Comparison of ENCODE assay signal across 18 mouse cellular contexts in the genomic region with DNA sequence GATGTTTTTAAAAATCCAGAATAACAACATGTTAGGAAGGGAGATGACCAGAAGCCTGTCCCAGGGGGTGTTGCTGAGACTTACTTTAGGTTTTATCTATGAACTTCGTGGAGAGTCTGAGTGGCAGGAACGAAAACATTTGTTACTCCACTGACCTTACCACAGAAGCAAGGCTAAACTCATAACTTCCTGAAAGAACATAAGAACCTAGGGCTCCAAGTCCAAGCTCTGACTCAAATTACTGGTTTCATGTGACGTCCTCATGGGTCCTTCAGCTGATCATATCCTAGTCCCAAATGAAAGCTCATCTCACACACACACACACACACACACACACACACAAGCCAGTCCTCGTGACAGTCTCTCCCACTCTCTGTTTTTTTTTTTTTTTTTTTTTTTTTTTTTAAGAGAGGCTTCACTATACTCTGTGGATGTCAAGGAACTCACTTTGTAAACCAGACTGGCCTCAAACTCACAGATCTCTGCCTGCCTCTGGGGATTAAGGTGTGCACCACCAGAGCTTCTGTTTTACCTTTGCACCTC. TPM values are rescaled to one million over a fixed set of nuclear protein-coding genes. Genes with fewer than 3 reads are reported as not detected.
DNase-seq lines count a peak whose midpoint lies in the region; TF ChIP-seq lines count a peak whose summit lies in the region.
"Had no signal": no experiment of that assay in that cellular context is flagged by ENCODE, and none has a peak within 500 bp of the region (broad histone marks: within the 10 kb centered on the region; RNA-seq: fewer than 3 reads in every experiment).

No protein-coding gene starts in this region.

- in situ Hi-C loops in CH12.LX (cut with MboI; ENCODE audit: low pct_ligation_motif_present, low pct_unique_long_range_greater_than_20kb, low sequenced_read_pairs): no loop called here

- no peak for TF ChIP-seq EP300 in CH12.LX (IDR thresholded peaks at IDR 0.05; ENCODE audit: low read length)

- TF ChIP-seq POLR2A in CH12.LX (IDR thresholded peaks at IDR 0.05; ENCODE audit: low read depth, low read length): no peak

- WGBS in macrophage (ENCODE audit: missing documents): 0% methylated on average over 3 of the region's 4 CpGs

- peaks cover 6% of the 10 kb centered on the region for H3K9me3 ChIP-seq in CH12.LX (replicated peaks; ENCODE audit: low read length)
- H3K9me3 ChIP-seq: forebrain, embryonic 15.5 days; hindbrain, embryonic 10.5 days; kidney, embryonic 15.5 days had no signal

- no peaks in the 10 kb centered on the region for H3K27me3 ChIP-seq in CH12.LX (replicated peaks)
- H3K27me3 ChIP-seq: forebrain, embryonic 15.5 days had no signal

- H3K4me3 ChIP-seq in CH12.LX (replicated peaks in 1 of 3; ENCODE audit: low read depth in 2 of 3, low read length in 2 of 3, poor library complexity in 1 of 3) (no peak overlapping the region), macrophage (ENCODE audit: inconsistent target) (no peak overlapping the region; the same call in 1 of the 2 replicates)
- H3K4me3 ChIP-seq: erythroblast, embryonic 14.5 days; forebrain, embryonic 15.5 days; hindbrain, embryonic 10.5 days; kidney, embryonic 15.5 days had no signal

- TF ChIP-seq CTCF in CH12.LX (conservative IDR thresholded peaks at IDR 0.05 in 1 of 2, IDR thresholded peaks at IDR 0.05 in 1 of 2; ENCODE audit: low read depth in 2 of 2, low read length in 2 of 2): no peak

- TF ChIP-seq RAD21 in CH12.LX (IDR thresholded peaks at IDR 0.05; ENCODE audit: low read depth, low read length): no peak

- no peak overlapping the region for H3K9ac ChIP-seq in CH12.LX (ENCODE audit: insufficient read depth, low read depth)
- H3K9ac ChIP-seq: forebrain, embryonic 15.5 days; kidney, embryonic 15.5 days; liver, embryonic 14.5 days had no signal

- DNase-seq in kidney, adult 9 months: peak; percentile 23
- no peak for DNase-seq in kidney, adult 11 months
- DNase-seq in 416B (ENCODE audit: low read depth) (peak; percentile 85), CH12.LX (ENCODE audit: extremely low read depth) (peak; percentile 11)
- DNase-seq in ovary, adult 18-20 months (ENCODE audit: low spot score): no peak
- no peak for DNase-seq in layer of hippocampus, adult 18-20 months (ENCODE audit: low spot score in 2 of 2)
- DNase-seq: cerebellum, adult 11 months; cerebellum, postnatal 14 days; left cerebral cortex, postnatal 4 days; spleen, adult 18-20 months; thymus, adult 18-20 months had no signal

- H3K4me2 ChIP-seq in CH12.LX (ENCODE audit: insufficient read depth, low read depth, poor library complexity, severe bottlenecking): peak overlapping the region; percentile 15
- H3K4me2 ChIP-seq: forebrain, embryonic 15.5 days had no signal

- H3K36me3 ChIP-seq in CH12.LX (replicated peaks in 1 of 2; ENCODE audit: control insufficient read depth in 1 of 2, insufficient read depth in 1 of 2, low read length in 1 of 2) (peaks cover 0 to 12% of the 10 kb centered on the region in 2 experiments), macrophage (ENCODE audit: inconsistent target) (peaks cover 10% of the 10 kb centered on the region; the same call in 1 of the 2 replicates)
- H3K36me3 ChIP-seq: forebrain, embryonic 15.5 days; hindbrain, embryonic 10.5 days; kidney, embryonic 15.5 days had no signal

- dilution Hi-C loops in CH12.LX (cut with MboI; ENCODE audit: extremely low pct_ligation_motif_present, extremely low pct_unique_long_range_greater_than_20kb, low sequenced_read_pairs): no loop called here

- peaks cover 0 to 12% of the 10 kb centered on the region in 2 experiments; a peak in 1 of 4 replicates for H3K4me1 ChIP-seq in CH12.LX (ENCODE audit: control insufficient read depth in 1 of 2, insufficient read depth in 2 of 2)

- H3K79me2 ChIP-seq in CH12.LX (replicated peaks; ENCODE audit: control insufficient read depth, extremely low read depth, insufficient read depth, poor library complexity, severe bottlenecking): no peaks in the 10 kb centered on the region
- peaks cover 32% of the 10 kb centered on the region for H3K79me2 ChIP-seq in macrophage (ENCODE audit: inconsistent target)

- H3K27ac ChIP-seq in CH12.LX (ENCODE audit: insufficient read depth, low read depth) (no peak overlapping the region), macrophage (peak overlapping the region; percentile 98)
- H3K27ac ChIP-seq: forebrain, embryonic 15.5 days; hindbrain, embryonic 10.5 days; kidney, embryonic 15.5 days; liver, embryonic 14.5 days had no signal

TF ChIP-seq in CH12.LX, 34 proteins besides CTCF, POLR2A, EP300 and RAD21:
- TF ChIP-seq ZNF384 (IDR thresholded peaks at IDR 0.05; ENCODE audit: low read depth, low read length) (peak; percentile 79), UBTF (IDR thresholded peaks at IDR 0.05; ENCODE audit: low read depth, low read length) (no peak)

RNA-seq across cellular contexts. Expression of a gene that starts 2.1 kb away (rescaled TPM):
- total RNA-seq in CH12.LX (2012; rRNA removed): 0.34 and 0.89 TPM in 2 replicates
- total RNA-seq in CH12.LX (2014; rRNA removed): 0.07 TPM in 1 of 2 replicates, not detected in the other
- 0.10 and 0.53 TPM in 2 replicates for polyA plus RNA-seq in CH12.LX (2012; ENCODE audit: insufficient read length, low read depth)
- 100 to 1,000 TPM in 2 of 26 experiments, 10 to 100 TPM in 17, 1 to 10 TPM in 7; 1.8 to 107 (median 24.8) TPM for total RNA-seq in macrophage (2018; cell fraction: chromatin; rRNA removed)
- total RNA-seq in macrophage (2018; cell fraction: cytosol; rRNA removed): 100 to 1,000 TPM in 9 of 26 experiments, 10 to 100 TPM in 17; 27.9 to 148 (median 70.1) TPM
- total RNA-seq in macrophage (2018; cell fraction: nucleus; rRNA removed): 100 to 1,000 TPM in 6 of 26 experiments, 10 to 100 TPM in 20; 20.2 to 162 (median 62.6) TPM
- polyA plus RNA-seq in macrophage (2018): 28.2 to 132 TPM (median 63.8 TPM) in 3 replicates
- 10 to 100 TPM in 1 of 2 experiments, 1 to 10 TPM in 1; 9.0 to 10.6 TPM for total RNA-seq in layer of hippocampus, adult 18-20 months (2021)
- polyA plus RNA-seq: erythroblast, embryonic 14.5 days had no signal

RNA-seq across cellular contexts. Expression of a gene that starts 35.6 kb away (rescaled TPM):
- total RNA-seq in CH12.LX (2012; rRNA removed) (not detected in 2 replicates), CH12.LX (2014; rRNA removed) (not detected in 2 replicates)
- polyA plus RNA-seq in CH12.LX (2012; ENCODE audit: insufficient read length, low read depth) (not detected in 2 replicates), macrophage (2018) (not detected in 3 replicates)
- 1 to 10 TPM in 21 of 26 experiments, under 1 TPM in 3, not detected in 2; 0.66 to 5.1 (median 2.1) TPM for total RNA-seq in macrophage (2018; cell fraction: chromatin; rRNA removed)
- total RNA-seq in macrophage (2018; cell fraction: cytosol; rRNA removed): under 1 TPM in 8 of 26 experiments, not detected in 18; 0.06 to 0.19 (median 0.11) TPM
- total RNA-seq in macrophage (2018; cell fraction: nucleus; rRNA removed): 1 to 10 TPM in 17 of 26 experiments, under 1 TPM in 9; 0.29 to 3.5 (median 1.5) TPM
- total RNA-seq in layer of hippocampus, adult 18-20 months (2021): under 1 TPM; 0.36 to 0.59 TPM
- total RNA-seq: megakaryocyte progenitor cell, adult 5-6 weeks had no signal
- polyA plus RNA-seq: erythroblast, embryonic 14.5 days had no signal

RNA-seq across cellular contexts. Expression of a gene that starts 37.1 kb away (rescaled TPM):
- total RNA-seq in CH12.LX (2012; rRNA removed) (0.46 and 0.93 TPM in 2 replicates), CH12.LX (2014; rRNA removed) (0.68 and 0.92 TPM in 2 replicates)
- polyA plus RNA-seq in CH12.LX (2012; ENCODE audit: insufficient read length, low read depth) (0.23 and 0.91 TPM in 2 replicates), macrophage (2018) (3.3 to 4.4 TPM (median 4.3 TPM) in 3 replicates)
- 1 to 10 TPM in 21 of 26 experiments, under 1 TPM in 5; 0.13 to 4.7 (median 2.0) TPM for total RNA-seq in macrophage (2018; cell fraction: chromatin; rRNA removed)
- total RNA-seq in macrophage (2018; cell fraction: cytosol; rRNA removed): 1 to 10 TPM; 3.0 to 6.0 (median 4.3) TPM
- 10 to 100 TPM in 1 of 26 experiments, 1 to 10 TPM in 25; 2.5 to 24.1 (median 4.9) TPM for total RNA-seq in macrophage (2018; cell fraction: nucleus; rRNA removed)
- 10 to 100 TPM; 32.0 to 34.5 TPM for total RNA-seq in layer of hippocampus, adult 18-20 months (2021)

Comparison
In these comparisons a context has a peak if more than half of its experiments do, and no peak if none do; other contexts are left out.
1. DNase-seq: peak in kidney, adult 9 months (single experiment), 416B (single experiment) and CH12.LX (single experiment); none in kidney, adult 11 months (single experiment), ovary, adult 18-20 months (single experiment) and layer of hippocampus, adult 18-20 months (0 of 2).
2. RNA of a gene that starts 2.1 kb away (total RNA-seq): 9.0 to 10.6 TPM in layer of hippocampus, adult 18-20 months; 0.07 to 0.89 TPM in CH12.LX; every median in the first group is over 4 times any median in the second.
3. RNA of a gene that starts 37.1 kb away (total RNA-seq): 32.0 to 34.5 TPM in layer of hippocampus, adult 18-20 months; 0.46 to 0.93 TPM in CH12.LX; every median in the first group is over 10 times any median in the second.